Mouse (Mus musculus) layer of hippocampus, postnatal 36 days (tissue): ENCODE data around the gene Cdkn2b. TPM values are rescaled to one million over a fixed set of nuclear protein-coding genes. Genes with fewer than 3 reads are reported as not detected.

Experiments used
- DNase-seq, 2 experiments: peaks; one replicate each; pipeline ENCODE4 v3.0.0; 2022
- total RNA-seq, 2 experiments: library from RNA; stranded (reverse); gene quantifications; 2 replicates each; pipeline ENCODE4 v1.2.3; 2021

The Cdkn2b gene
- total RNA-seq, 2 experiments from 2014 or later, result 1.4 to 1.7 TPM

DNA sequence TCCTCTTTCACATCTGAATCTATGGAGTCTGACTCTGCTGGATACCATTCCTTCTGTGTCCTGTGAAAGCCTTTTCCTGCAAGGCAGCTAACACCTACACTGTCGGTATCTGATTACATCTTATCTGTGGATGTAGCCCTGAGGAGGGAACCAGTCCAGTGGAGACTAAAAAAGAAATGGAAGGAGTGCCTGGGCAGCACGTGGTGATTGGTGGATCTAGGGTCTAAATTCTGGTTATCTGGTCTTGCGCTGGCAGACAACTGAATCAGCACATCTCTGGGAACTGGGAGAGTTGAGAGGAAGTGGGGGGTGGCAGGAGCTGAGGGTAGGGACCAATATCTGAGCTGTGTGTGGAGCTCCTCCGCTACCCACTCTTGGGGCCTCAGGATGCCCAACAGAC is 21.8 kb downstream of the Cdkn2b start:
- DNase-seq, result no peak

GRCm38 (mm10) chr4:89286566-89286965 is 24.3 kb downstream of the Cdkn2b start:
- no peak for DNase-seq

GRCm38 (mm10) chr4:89285688-89286087 is 25.2 kb downstream of the Cdkn2b start:
- no peak for DNase-seq

- no peak for DNase-seq
These were observed 28.2 kb downstream of the Cdkn2b start for GRCm38 (mm10) chr4:89282661-89283060.

DNA sequence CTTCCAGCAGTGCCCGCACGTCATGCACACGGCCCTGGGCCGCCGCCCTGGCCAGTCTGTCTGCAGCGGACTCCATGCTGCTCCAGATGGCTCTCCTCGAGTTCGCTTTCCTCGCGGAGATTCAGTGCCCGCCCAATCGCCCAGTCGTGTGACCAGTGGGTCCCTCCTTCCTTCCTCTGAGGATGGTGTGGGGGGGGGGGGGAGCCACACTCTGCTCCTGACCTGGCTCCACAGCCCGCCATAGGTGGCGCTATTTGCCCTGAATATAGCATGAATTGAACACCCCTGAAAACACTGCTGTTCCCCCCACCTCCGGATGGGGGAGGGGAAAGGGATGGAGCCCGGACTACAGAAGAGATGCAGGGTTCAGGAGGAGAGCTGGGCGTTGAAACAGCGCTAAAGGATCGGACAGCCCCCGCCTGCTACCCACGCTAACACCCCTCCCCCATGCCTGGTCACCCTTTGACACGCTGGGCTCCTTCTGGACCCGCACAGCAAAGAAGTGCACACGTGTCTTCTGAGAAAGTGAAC is 28.7 kb downstream of the Cdkn2b start:
- DNase-seq, result no peak

DNA sequence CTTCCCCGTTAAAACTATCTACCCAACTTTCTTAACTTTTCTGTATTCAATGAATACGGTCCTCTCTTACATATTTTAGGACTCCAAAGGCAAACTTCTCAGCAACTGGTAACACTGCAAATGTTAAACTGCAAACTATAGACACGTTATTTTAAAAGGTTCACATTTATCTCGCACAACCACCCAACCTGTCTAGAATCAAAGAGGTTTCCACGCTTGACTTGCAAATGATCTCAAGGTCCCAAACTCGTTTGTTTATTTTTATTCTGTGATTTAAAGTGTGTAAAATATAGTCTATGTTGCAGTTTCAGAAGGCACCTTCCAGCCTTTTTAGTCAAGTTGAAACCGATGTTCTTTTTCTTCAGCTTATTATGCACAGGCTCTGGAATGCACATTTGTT is 29.6 kb downstream of the Cdkn2b start:
- no peak for DNase-seq

GRCm38 (mm10) chr4:89279641-89280040 is 31.2 kb downstream of the Cdkn2b start:
- no peak for DNase-seq

DNA sequence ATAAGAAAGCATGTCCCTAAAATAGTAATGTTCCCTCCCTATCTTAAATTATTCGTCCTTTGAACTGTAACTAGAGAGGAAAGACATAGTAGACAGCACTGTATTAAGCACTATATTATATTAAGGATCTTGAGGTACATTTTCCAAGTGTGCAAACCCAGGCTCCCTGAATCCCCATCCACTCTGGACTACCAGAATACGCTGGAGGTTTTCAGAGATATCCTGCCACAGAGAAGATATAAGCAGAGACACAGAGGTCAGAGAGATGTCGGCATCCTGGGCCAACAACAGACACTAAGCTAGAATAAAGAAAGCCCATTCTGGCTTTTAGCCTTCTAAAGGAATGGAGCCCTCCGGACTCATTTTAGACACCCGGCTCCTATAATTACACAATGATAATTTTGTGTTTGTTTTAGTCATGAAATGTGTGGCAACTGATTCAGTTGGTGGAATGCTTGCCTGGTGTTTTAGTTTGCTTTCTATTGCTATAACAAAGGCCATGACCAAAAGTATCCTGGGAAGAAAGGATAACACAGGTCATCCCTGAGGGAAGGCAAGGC is 33.4 kb downstream of the Cdkn2b start:
- no peak for DNase-seq

DNA sequence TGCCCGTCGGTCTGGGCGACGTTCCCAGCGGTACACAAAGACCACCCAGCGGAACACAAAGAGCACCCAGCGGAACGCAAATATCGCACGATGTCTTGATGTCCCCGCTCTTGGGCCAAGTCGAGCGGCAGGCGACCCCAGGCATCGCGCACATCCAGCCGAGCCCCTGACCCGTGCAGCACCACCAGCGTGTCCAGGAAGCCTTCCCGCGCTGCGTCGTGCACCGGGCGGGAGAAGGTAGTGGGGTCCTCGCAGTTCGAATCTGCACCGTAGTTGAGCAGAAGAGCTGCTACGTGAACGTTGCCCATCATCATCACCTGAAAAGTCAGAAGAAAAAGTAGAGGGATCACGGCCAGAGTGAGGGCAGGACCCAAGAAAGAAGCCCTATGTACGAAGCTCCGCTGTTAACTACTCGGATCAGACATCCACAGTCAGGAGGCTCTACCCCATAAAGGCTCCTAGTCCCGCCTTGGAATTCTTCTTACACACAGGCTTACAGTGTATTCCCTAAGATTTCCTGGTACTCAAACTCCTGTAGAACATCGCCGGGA is 34.1 kb downstream of the Cdkn2b start:
- DNase-seq, result no peak

- no peak for DNase-seq
These were observed 34.8 kb downstream of the Cdkn2b start for GRCm38 (mm10) chr4:89275811-89276584.

- DNase-seq, result no peak
These were observed 35.9 kb downstream of the Cdkn2b start for GRCm38 (mm10) chr4:89274829-89275548.

DNA sequence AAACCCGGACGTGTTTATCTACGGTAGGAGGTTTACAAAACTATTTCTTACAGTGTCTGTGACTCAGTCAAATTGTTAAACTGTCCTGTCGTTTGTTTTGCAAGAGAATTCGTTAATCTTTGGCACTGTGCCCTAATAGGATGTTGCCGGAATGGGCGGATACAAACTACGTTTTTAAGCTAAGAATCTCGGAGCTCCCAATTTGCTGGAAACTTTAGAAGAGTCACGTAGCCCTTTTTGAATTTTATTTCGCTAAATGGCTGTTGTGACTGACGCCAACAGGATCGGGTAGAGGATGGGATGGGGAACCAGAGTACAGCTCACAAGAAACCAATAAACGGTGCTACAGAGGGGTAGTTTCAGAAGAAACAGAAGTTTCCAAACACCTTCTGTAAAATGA is 36.8 kb downstream of the Cdkn2b start:
- no peak for DNase-seq

- DNase-seq, result no peak
These were observed 37.3 kb downstream of the Cdkn2b start for GRCm38 (mm10) chr4:89273585-89273984.

GRCm38 (mm10) chr4:89272961-89273540 is 37.8 kb downstream of the Cdkn2b start:
- DNase-seq, result no peak

GRCm38 (mm10) chr4:89272101-89272718 is 38.6 kb downstream of the Cdkn2b start:
- DNase-seq, result no peak

DNA sequence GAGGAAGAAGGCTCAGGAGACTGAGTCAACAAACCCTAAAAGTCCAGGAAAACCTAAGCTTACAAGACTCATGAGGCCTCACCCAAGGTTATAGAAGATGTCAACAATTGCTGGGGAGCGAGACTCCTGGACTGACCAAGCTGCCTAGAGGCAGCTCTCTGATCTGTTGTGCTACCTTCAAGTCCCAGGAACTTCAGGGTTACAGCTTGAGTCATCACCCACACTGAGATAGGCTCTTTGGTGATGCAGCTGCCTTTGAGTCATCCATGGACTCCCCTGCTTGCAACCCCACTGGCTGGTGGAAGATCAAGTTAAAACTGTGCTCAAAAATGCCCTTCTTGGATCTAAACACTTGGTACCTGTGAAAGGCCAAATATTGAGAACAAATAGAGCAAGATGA is 53.1 kb downstream of the Cdkn2b start:
- DNase-seq, result no peak

Other genes starting within 250 kb of the Cdkn2b start
- 10 to 100 TPM in 1 of 2 experiments, 1 to 10 TPM in 1; 9.7 to 10.2 TPM for gene Mtap, start 173.9 kb downstream of the Cdkn2b start, total RNA-seq
- not detected for gene Cdkn2a, start 16.4 kb downstream of the Cdkn2b start, total RNA-seq